Mouse (Mus musculus) intestine, embryonic 14.5 days (tissue): ENCODE measurements around the gene Fgfr2. TPM values are rescaled to one million over a fixed set of nuclear protein-coding genes. Genes with fewer than 3 reads are reported as not detected.

Experiments
- ATAC-seq: fragments of 200-750 bp; cut with Nextera tagmentation; replicated peaks from 2 replicates; pipeline ENCODE4 v1.8.0; 2017; ENCODE audit warnings: low read depth, moderate number of reproducible peaks, moderate TSS enrichment, moderate library complexity; ENCODE audit not compliant: low FRiP score, low TSS enrichment
- DNase-seq: peaks from one replicate; pipeline ENCODE4 v3.0.0-alpha.2; 2018; ENCODE audit warnings: low spot score
- H3K27ac ChIP-seq: fragments of 300-500 bp; sonication (generic); 2 replicates; pipeline ENCODE4 v1.5.1; 2014; ENCODE audit warnings: low read depth, mild to moderate bottlenecking, control low read depth
- H3K27me3 ChIP-seq: fragments of 300-500 bp; sonication (generic); replicated peaks from 2 replicates; pipeline ENCODE4 v1.6.1; 2014; ENCODE audit warnings: low read length, control low read depth; ENCODE audit not compliant: control insufficient read depth, insufficient read depth
- H3K36me3 ChIP-seq: fragments of 300-500 bp; sonication (generic); 2 replicates; pipeline ENCODE4 v1.6.1; 2014; ENCODE audit warnings: low read length, control low read depth; ENCODE audit not compliant: control insufficient read depth, insufficient read depth
- H3K4me1 ChIP-seq: fragments of 300-500 bp; sonication (generic); replicated peaks from 2 replicates; pipeline ENCODE4 v1.6.1; 2014; ENCODE audit warnings: low read length, control low read depth, mixed read lengths; ENCODE audit not compliant: control insufficient read depth, insufficient read depth
- H3K4me2 ChIP-seq: fragments of 300-500 bp; sonication (generic); 2 replicates; pipeline ENCODE4 v1.6.1; 2014; ENCODE audit warnings: low read length
- H3K4me3 ChIP-seq: fragments of 300-500 bp; sonication (generic); 2 replicates; pipeline ENCODE4 v1.5.1; 2014; ENCODE audit warnings: low read depth, low read length, control low read depth, mixed read lengths
- H3K9ac ChIP-seq: fragments of 300-500 bp; sonication (generic); 2 replicates; pipeline ENCODE4 v1.6.1; 2014; ENCODE audit warnings: mild to moderate bottlenecking, low read length
- H3K9me3 ChIP-seq: fragments of 300-500 bp; sonication (generic); 2 replicates; pipeline ENCODE4 v1.6.1; 2016; ENCODE audit warnings: low read length, control low read depth; ENCODE audit not compliant: control insufficient read depth
- WGBS: fragments of 180-500 bp; shearing (Covaris S2); extraction: QIAGEN DNeasy Blood & Tissue Kit; methylation state at CpG from one replicate; pipeline ENCODE4 v1.1.7; 2014; 5-methylcytosine and 5-hydroxymethylcytosine counted together
- polyA plus RNA-seq: library from polyadenylated mRNA; unstranded; fragments of >200 nt; fragmentation: Nextera tagmentation; extraction: Ambion mirVana; gene quantifications from 2 replicates; pipeline ENCODE4 v1.2.1, GENCODE M21; 2014

Fgfr2 gene
- polyA plus RNA-seq, 1 experiment from 2014 or later: 105 TPM

DNA sequence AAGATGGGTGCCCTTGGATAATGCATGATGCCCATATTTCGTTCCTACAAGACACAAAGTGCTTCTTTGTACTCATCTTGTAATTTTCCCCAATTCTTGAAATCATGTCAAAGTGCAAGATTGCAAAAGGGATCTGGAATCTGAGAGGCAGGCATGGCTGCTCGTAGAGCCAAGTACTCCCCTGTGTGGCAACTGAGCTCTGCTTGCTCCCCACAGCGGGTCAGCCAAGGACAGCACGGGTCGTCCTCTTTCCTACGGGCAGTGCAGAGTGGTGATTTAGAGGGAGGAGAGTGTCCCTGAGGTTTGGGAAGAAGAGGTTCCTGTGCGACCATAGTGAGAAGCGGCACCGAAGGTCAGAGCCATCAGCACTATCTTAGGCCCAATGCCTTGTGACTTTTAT lies 2748.8 kb downstream of the Fgfr2 start:
- Histone ChIP-seq H3K36me3 (no peaks in the 10 kb centered on the region), H3K27ac (no peak overlapping the region), H3K9ac (no peak overlapping the region), H3K27me3 (no peaks in the 10 kb centered on the region), H3K9me3 (no peaks in the 10 kb centered on the region), H3K4me1 (no peaks in the 10 kb centered on the region), H3K4me2 (no peak overlapping the region), H3K4me3 (no peak overlapping the region)
- DNase-seq (peak; percentile 31), ATAC-seq (no peak)
- WGBS: 85% methylated on average over 9 of the region's 9 CpGs

GRCm38 (mm10) chr7:130368827-130369641 lies 2754.1 kb downstream of the Fgfr2 start:
- Histone ChIP-seq H3K4me2 (peak overlapping the region; percentile 20; the same call in 1 of the 2 replicates), H3K36me3 (no peaks in the 10 kb centered on the region), H3K9me3 (0 out of 2 replicates have a peak, but pooled peaks cover 3% of the 10 kb centered on the region), H3K9ac (no peak overlapping the region), H3K4me1 (peaks cover 8% of the 10 kb centered on the region; the same call in 1 of the 2 replicates), H3K27me3 (no peaks in the 10 kb centered on the region), H3K4me3 (no peak overlapping the region), H3K27ac (no peak overlapping the region)
- no peak for DNase-seq
- 43% methylated on average over 24 of the region's 24 CpGs for WGBS
- ATAC-seq: no peak

DNA sequence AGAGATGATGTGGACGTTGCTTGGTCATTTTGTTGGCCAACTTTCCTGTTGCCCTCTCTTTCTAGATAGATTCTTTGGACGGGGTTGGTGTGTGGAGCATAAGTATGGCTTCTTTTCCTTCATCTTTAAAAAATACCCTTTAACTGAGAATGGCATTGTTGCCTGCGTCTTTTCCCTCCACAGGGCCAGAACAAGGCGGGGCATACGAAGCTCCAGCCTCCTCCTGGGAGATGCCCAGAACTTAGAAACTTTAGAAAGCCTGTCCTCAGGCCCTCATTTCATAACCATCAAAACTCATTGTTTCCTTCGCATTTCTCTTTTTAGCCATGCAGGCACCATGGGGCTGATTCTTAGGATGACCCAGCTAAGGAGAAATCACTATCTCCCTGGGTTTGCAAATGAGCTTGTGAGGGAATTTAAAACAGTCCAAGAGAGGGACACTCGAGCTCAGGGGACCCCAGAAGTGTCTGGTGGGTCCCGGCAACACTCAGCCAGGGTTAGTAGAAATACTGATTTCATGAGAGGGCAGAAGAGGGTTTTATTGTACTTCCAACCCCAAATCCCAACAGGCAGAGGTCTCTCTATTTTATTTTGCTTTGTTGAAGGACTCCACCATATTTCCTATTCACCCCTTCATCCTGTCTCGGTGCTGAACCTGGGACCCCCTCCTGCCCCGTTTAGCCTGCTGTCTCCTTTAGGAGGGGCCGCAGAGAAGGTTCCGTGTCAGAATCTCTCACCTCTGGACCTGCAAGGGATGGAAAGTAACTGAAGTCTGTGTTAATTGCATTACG lies 2754.9 kb downstream of the Fgfr2 start:
- Histone ChIP-seq H3K4me3 (no peak overlapping the region), H3K36me3 (no peaks in the 10 kb centered on the region), H3K27ac (no peak overlapping the region), H3K9me3 (0 out of 2 replicates have a peak, but pooled peaks cover 3% of the 10 kb centered on the region), H3K27me3 (no peaks in the 10 kb centered on the region), H3K4me1 (peaks cover 8% of the 10 kb centered on the region; the same call in 1 of the 2 replicates), H3K9ac (no peak overlapping the region), H3K4me2 (peak overlapping the region; percentile 20; the same call in 1 of the 2 replicates)
- WGBS: 56% methylated on average over 13 of the region's 13 CpGs
- DNase-seq (no peak), ATAC-seq (no peak)

GRCm38 (mm10) chr7:130367222-130368035 lies 2755.7 kb downstream of the Fgfr2 start:
- H3K4me1 ChIP-seq: peaks cover 8% of the 10 kb centered on the region; the same call in 1 of the 2 replicates

GRCm38 (mm10) chr7:130365711-130366110 lies 2757.4 kb downstream of the Fgfr2 start:
- Histone ChIP-seq H3K27ac (no peak overlapping the region), H3K9me3 (0 out of 2 replicates have a peak, but pooled peaks cover 3% of the 10 kb centered on the region), H3K4me3 (no peak overlapping the region), H3K4me1 (peaks cover 8% of the 10 kb centered on the region; the same call in 1 of the 2 replicates), H3K36me3 (no peaks in the 10 kb centered on the region), H3K27me3 (no peaks in the 10 kb centered on the region), H3K9ac (no peak overlapping the region), H3K4me2 (no peak overlapping the region)
- DNase-seq (no peak), ATAC-seq (no peak)
- 93% methylated on average over 10 of the region's 10 CpGs for WGBS

More at GRCm38 (mm10) chr7:130367222-130368035, 2755.7 kb downstream of the Fgfr2 start:
- Histone ChIP-seq H3K27me3 (no peaks in the 10 kb centered on the region), H3K27ac (no peak overlapping the region), H3K9me3 (0 out of 2 replicates have a peak, but pooled peaks cover 3% of the 10 kb centered on the region), H3K36me3 (no peaks in the 10 kb centered on the region), H3K4me2 (no peak overlapping the region), H3K9ac (no peak overlapping the region), H3K4me3 (no peak overlapping the region)
- DNase-seq: no peak
- ATAC-seq: no peak
- 47% methylated on average over 12 of the region's 12 CpGs for WGBS

DNA sequence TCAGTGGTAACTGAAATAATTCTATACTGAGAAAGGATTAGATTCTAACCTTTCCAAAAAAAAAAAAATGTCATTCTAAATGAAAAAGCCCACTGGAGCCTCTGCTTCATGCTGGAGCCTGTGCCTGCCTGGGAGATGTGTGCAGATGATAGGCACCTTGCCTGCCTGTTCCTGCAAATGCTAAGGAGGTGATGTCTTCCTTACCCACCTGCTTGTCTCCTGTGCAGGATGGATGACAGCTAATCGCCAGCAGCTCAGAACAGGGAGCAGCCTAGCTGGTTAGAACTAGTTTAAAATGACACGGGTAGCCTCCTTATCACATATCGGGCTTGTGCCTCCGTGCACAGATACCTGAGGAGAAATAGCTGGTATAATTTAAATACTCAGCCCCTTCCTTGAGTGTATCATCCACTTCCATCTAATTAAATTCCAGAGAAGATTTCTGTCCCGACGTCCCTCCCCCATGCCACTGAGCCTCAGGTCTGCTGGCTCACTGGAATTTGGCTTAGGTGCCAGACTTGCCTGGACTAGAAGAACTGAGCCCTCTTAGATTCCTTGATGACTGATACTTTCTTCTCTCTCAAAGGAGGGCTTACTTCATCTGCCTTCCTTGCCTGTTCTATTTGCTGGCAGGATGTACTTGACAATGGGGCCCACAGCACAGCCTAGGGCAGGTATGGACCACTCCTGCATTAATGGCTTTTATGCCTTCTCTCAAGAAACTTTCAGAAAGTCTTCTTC lies 2782.6 kb downstream of the Fgfr2 start:
- peak; percentile 44 for DNase-seq
- Histone ChIP-seq H3K27me3 (no peaks in the 10 kb centered on the region), H3K9ac (no peak overlapping the region), H3K9me3 (no peaks in the 10 kb centered on the region), H3K4me1 (no peaks in the 10 kb centered on the region; the same call in 1 of the 2 replicates), H3K27ac (no peak overlapping the region), H3K4me3 (no peak overlapping the region), H3K4me2 (no peak overlapping the region), H3K36me3 (no peaks in the 10 kb centered on the region)
- no peak for ATAC-seq
- WGBS: 73% methylated on average over 6 of the region's 6 CpGs

- H3K9me3 ChIP-seq: no peaks in the 10 kb centered on the region
- H3K27me3 ChIP-seq: no peaks in the 10 kb centered on the region
- DNase-seq: no peak
- no peaks in the 10 kb centered on the region for H3K36me3 ChIP-seq
- no peak overlapping the region for H3K27ac ChIP-seq
- WGBS: 92% methylated on average over 7 of the region's 7 CpGs
- no peak for ATAC-seq
- H3K9ac ChIP-seq: no peak overlapping the region
- H3K4me2 ChIP-seq: no peak overlapping the region
- no peak overlapping the region for H3K4me3 ChIP-seq
- H3K4me1 ChIP-seq: no peaks in the 10 kb centered on the region; the same call in 1 of the 2 replicates
These were observed 2785.5 kb downstream of the Fgfr2 start for GRCm38 (mm10) chr7:130337601-130338000.
